Mouse (Mus musculus): ENCODE data around the gene Gca. TPM values are rescaled to one million over a fixed set of nuclear protein-coding genes. Genes with fewer than 3 reads are reported as not detected.
A peak's percentile ranks its signal among the peaks of the same experiment; 100 is the strongest.

Gca gene
- total and polyA plus RNA-seq, 3 experiments, result 6.2 to 17.9 TPM; not detected in 1

DNA sequence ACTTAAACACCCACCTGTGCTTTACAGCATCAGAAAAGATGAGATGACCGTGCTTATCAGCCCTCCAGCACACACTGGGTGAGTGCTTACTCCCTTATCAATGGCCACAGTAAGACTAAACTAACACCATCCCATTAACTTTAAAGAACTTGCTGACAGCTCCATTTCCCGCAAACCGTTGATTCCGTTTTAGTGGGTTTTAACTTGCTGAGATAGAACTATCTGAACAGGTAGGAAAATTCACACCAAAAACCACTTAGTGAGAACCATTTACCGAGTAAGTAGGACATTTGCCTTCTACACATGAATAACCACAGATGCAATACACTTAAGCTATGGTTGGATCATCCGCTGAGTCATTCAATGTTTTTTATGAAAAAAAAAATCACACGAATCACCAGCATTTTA is 45.1 kb upstream of the Gca start (continued):
- TF ChIP-seq UBTF (IDR thresholded peaks at IDR 0.05; ENCODE audit: borderline replicate concordance, insufficient read depth, low read depth, low read length), result no peak
- peak; percentile 100 for TF ChIP-seq MYB (IDR thresholded peaks at IDR 0.05; ENCODE audit: low read depth, low read length)

DNA sequence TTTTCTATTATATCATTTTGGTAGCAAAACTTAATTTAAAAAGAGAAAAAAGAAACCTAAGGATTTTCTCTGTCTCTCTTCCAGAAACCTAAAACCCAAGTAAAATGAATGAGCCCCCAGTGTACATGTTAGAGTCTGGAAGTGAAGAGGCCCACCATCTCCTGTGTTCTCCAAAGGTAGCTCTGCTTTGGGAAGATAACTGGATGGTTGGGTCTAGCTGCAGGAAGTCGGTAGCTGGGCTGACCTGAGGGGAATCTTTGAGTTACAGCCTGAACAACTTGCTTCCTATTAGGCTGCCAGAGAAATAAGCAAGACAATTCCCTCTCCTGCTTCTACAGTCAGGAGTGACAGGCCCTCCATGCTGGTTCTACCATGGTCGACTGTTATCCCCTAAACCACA is 44.4 kb upstream of the Gca start:
- H3K27ac ChIP-seq (ENCODE audit: control insufficient read depth, low read depth, low read length), result peak overlapping the region; percentile 96
- no peaks in the 10 kb centered on the region for H3K27me3 ChIP-seq (ENCODE audit: control insufficient read depth in 1 of 2, insufficient read depth in 2 of 2, low read length in 2 of 2)
- no peaks in the 10 kb centered on the region; the same call in 1 of the 2 replicates for H3K79me2 ChIP-seq (ENCODE audit: control insufficient read depth, insufficient read depth, low read length, poor library complexity)
- no peak for TF ChIP-seq MYB (IDR thresholded peaks at IDR 0.05; ENCODE audit: low read depth, low read length)
- peak; percentile 64 for TF ChIP-seq TAL1 (IDR thresholded peaks at IDR 0.05; ENCODE audit: low read length)
- peak in 1 of 2 experiments; percentile 75; a peak in 2 of 4 replicates for TF ChIP-seq EP300 (IDR thresholded peaks at IDR 0.05; ENCODE audit: low read depth in 1 of 2, low read length in 2 of 2)
- TF ChIP-seq GATA1 (IDR thresholded peaks at IDR 0.05; ENCODE audit: low read depth, low read length), result 0 out of 2 replicates have a peak, but pooled peaks have one; percentile 31
- TF ChIP-seq TCF12 (IDR thresholded peaks at IDR 0.05; ENCODE audit: low read depth, low read length), result peak; percentile 60; the same call in 1 of the 2 replicates
- TF ChIP-seq JUND (IDR thresholded peaks at IDR 0.05; ENCODE audit: low read depth, low read length), result no peak
- no peak for TF ChIP-seq MAFK (IDR thresholded peaks at IDR 0.05; ENCODE audit: borderline replicate concordance, low read depth, low read length)
- TF ChIP-seq BHLHE40 (IDR thresholded peaks at IDR 0.05; ENCODE audit: borderline replicate concordance, low read depth, low read length), result no peak
- TF ChIP-seq POLR2A (IDR thresholded peaks at IDR 0.05; ENCODE audit: control insufficient read depth in 1 of 2, insufficient read depth in 1 of 2, low read depth in 1 of 2, low read length in 2 of 2, poor library complexity in 1 of 2), result no peak; a peak in 1 of 4 replicates
- no peak for TF ChIP-seq RAD21 (IDR thresholded peaks at IDR 0.05; ENCODE audit: low read depth, low read length)
- TF ChIP-seq MEF2A (IDR thresholded peaks at IDR 0.05; ENCODE audit: extremely low read depth, insufficient replicate concordance, low read depth, low read length, poor library complexity, severe bottlenecking), result no peak
- TF ChIP-seq TBP (IDR thresholded peaks at IDR 0.05; ENCODE audit: low read depth, low read length), result peak; percentile 30; the same call in 1 of the 2 replicates
- peaks cover 27 to 34% of the 10 kb centered on the region in 2 experiments for H3K4me1 ChIP-seq (ENCODE audit: control insufficient read depth in 1 of 2, insufficient read depth in 2 of 2, low read length in 2 of 2)
- peaks cover 2 to 52% of the 10 kb centered on the region in 2 experiments; a peak in 3 of 4 replicates for H3K36me3 ChIP-seq (ENCODE audit: control insufficient read depth in 1 of 2, insufficient read depth in 2 of 2, low read length in 2 of 2)
- H3K9ac ChIP-seq (ENCODE audit: control insufficient read depth, low read depth, low read length, poor library complexity, severe bottlenecking), result peak overlapping the region; percentile 44
- no peak overlapping the region for H3K4me3 ChIP-seq (ENCODE audit: control insufficient read depth in 1 of 2, insufficient read depth in 1 of 2, low read depth in 2 of 2, low read length in 2 of 2)
- no peaks in the 10 kb centered on the region for H3K9me3 ChIP-seq (replicated peaks; ENCODE audit: insufficient read depth, low read length)
- DNase-seq (ENCODE audit: low read depth, low spot score), result peak; percentile 66

DNA sequence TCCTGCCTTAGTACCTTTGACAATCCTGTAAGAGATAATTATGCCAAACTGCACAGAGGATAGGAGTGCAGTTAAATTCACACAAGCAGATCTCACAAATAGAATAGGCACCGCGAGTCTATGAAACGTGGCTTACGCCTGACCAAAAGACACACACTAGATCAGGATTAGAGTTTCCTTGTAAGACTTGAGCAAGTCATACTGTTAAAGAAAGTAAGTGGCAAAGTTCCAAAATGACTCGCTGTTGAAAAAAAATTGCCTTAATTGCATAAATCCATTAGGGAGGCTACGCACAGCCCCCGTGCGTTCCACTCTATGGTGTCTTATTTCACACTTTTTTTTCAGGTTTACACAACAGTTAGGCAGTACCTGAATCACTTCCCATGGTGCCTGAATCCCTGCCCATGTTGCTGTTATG is 41.1 kb upstream of the Gca start:
- Histone ChIP-seq H3K27me3 (ENCODE audit: control insufficient read depth in 1 of 2, insufficient read depth in 2 of 2, low read length in 2 of 2) (no peaks in the 10 kb centered on the region), H3K4me3 (ENCODE audit: control insufficient read depth in 1 of 2, insufficient read depth in 1 of 2, low read depth in 2 of 2, low read length in 2 of 2) (peak overlapping the region; percentile 30 to 33), H3K9ac (ENCODE audit: control insufficient read depth, low read depth, low read length, poor library complexity, severe bottlenecking) (peak overlapping the region; percentile 55), H3K79me2 (ENCODE audit: control insufficient read depth, insufficient read depth, low read length, poor library complexity) (no peaks in the 10 kb centered on the region; the same call in 1 of the 2 replicates), H3K36me3 (ENCODE audit: control insufficient read depth in 1 of 2, insufficient read depth in 2 of 2, low read length in 2 of 2) (peaks cover under 1 to 40% of the 10 kb centered on the region in 2 experiments; a peak in 3 of 4 replicates), H3K27ac (ENCODE audit: control insufficient read depth, low read depth, low read length) (peak overlapping the region; percentile 86), H3K4me1 (ENCODE audit: control insufficient read depth in 1 of 2, insufficient read depth in 2 of 2, low read length in 2 of 2) (peaks cover 19 to 29% of the 10 kb centered on the region in 2 experiments), H3K9me3 (replicated peaks; ENCODE audit: insufficient read depth, low read length) (no peaks in the 10 kb centered on the region)
- DNase-seq (ENCODE audit: low read depth, low spot score), result peak; percentile 92
- TF ChIP-seq HCFC1 (IDR thresholded peaks at IDR 0.05; ENCODE audit: low read depth, low read length) (0 out of 2 replicates have a peak, but pooled peaks have one; percentile 41), TBP (IDR thresholded peaks at IDR 0.05; ENCODE audit: low read depth, low read length) (no peak), POLR2AphosphoS5 (IDR thresholded peaks at IDR 0.05; ENCODE audit: borderline replicate concordance, low read depth, low read length) (no peak), NELFE (IDR thresholded peaks at IDR 0.05; ENCODE audit: low read depth, low read length) (peak; percentile 62), TAL1 (IDR thresholded peaks at IDR 0.05; ENCODE audit: low read length) (no peak), SIN3A (IDR thresholded peaks at IDR 0.05; ENCODE audit: low read length) (peak; percentile 77), ZMIZ1 (IDR thresholded peaks at IDR 0.05; ENCODE audit: low read depth, low read length) (no peak), CHD2 (IDR thresholded peaks at IDR 0.05; ENCODE audit: low read length) (peak; percentile 53), ETS1 (IDR thresholded peaks at IDR 0.05; ENCODE audit: low read depth, low read length) (peak; percentile 80), MYB (IDR thresholded peaks at IDR 0.05; ENCODE audit: low read depth, low read length) (peak; percentile 4; the same call in 1 of the 2 replicates), MAFK (IDR thresholded peaks at IDR 0.05; ENCODE audit: borderline replicate concordance, low read depth, low read length) (peak; percentile 61; the same call in 1 of the 2 replicates), MYC (IDR thresholded peaks at IDR 0.05; ENCODE audit: low read depth, low read length) (peak; percentile 92), MXI1 (IDR thresholded peaks at IDR 0.05; ENCODE audit: low read depth, low read length) (peak; percentile 70), POLR2A (IDR thresholded peaks at IDR 0.05; ENCODE audit: control insufficient read depth in 1 of 2, insufficient read depth in 1 of 2, low read depth in 1 of 2, low read length in 2 of 2, poor library complexity in 1 of 2) (no peak), USF2 (IDR thresholded peaks at IDR 0.05; ENCODE audit: borderline replicate concordance in 1 of 2, insufficient read depth in 1 of 2, low read depth in 1 of 2, low read length in 2 of 2) (no peak), USF1 (IDR thresholded peaks at IDR 0.05; ENCODE audit: low read depth, low read length) (no peak), UBTF (IDR thresholded peaks at IDR 0.05; ENCODE audit: borderline replicate concordance, insufficient read depth, low read depth, low read length) (no peak), JUND (IDR thresholded peaks at IDR 0.05; ENCODE audit: low read depth, low read length) (no peak), MAX (IDR thresholded peaks at IDR 0.05; ENCODE audit: low read length) (peak; percentile 77), GATA1 (IDR thresholded peaks at IDR 0.05; ENCODE audit: low read depth, low read length) (peak; percentile 62), GABPA (IDR thresholded peaks at IDR 0.05; ENCODE audit: low read depth, low read length) (no peak), TCF12 (IDR thresholded peaks at IDR 0.05; ENCODE audit: low read depth, low read length) (no peak)

All from MEL (cell line).